Mouse (Mus musculus): ENCODE results near the gene Pde11a. TPM values are rescaled to one million over a fixed set of nuclear protein-coding genes. Genes with fewer than 3 reads are reported as not detected.

Pde11a gene
- total RNA-seq, 1 experiment = 0.27 TPM

DNA sequence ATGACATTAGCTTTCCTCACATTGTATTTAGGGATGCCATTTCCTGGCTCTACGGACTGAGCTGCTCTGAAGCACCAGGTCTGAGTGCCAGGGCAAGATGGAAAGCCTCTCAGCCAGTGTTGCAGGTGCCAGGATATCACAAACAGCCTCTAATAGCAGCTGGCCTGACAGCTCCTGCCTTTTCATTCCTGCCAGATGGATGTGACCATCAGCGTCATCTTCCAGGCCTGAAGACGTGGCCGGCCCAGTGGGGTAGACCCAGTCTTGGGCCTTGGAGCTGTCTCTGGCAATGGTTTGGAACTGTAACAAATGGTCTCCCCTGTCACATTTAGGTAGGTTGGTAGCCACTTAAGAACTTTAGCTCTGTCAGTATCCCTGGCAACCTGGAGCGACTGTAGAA is 385.3 kb downstream of the Pde11a start:
- no peak overlapping the region for H3K27ac ChIP-seq (ENCODE audit: insufficient read depth, low read depth, low read length, poor library complexity, severe bottlenecking)
- no peak overlapping the region for H3K9ac ChIP-seq (ENCODE audit: insufficient read depth, low read depth, low read length, poor library complexity, severe bottlenecking)
- in situ Hi-C loops (cut with MboI; ENCODE audit: low sequenced_read_pairs in 2 of 2, unreplicated experiment in 2 of 2) = loop anchor here (25.0 kb wide), 1 partner anchor 341 kb away; no protein-coding TSS in a partner anchor
- H3K4me1 ChIP-seq (ENCODE audit: control insufficient read depth in 2 of 2, insufficient read depth in 2 of 2, low read length in 2 of 2, poor library complexity in 1 of 2) = peaks cover 0 to 2% of the 10 kb centered on the region in 2 experiments; a peak in 2 of 4 replicates
- H3K36me3 ChIP-seq (ENCODE audit: control insufficient read depth, insufficient read depth, low read length, poor library complexity, severe bottlenecking) = no peaks in the 10 kb centered on the region
- H3K4me3 ChIP-seq (ENCODE audit: insufficient read depth in 1 of 2, low read depth in 1 of 2, low read length in 2 of 2, poor library complexity in 1 of 2, severe bottlenecking in 1 of 2) = no peak overlapping the region
- DNase-seq (ENCODE audit: low read depth, low spot score) = no peak
- TF ChIP-seq CHD2 (IDR thresholded peaks at IDR 0.05; ENCODE audit: low read depth, low read length) (no peak), ZC3H11A (IDR thresholded peaks at IDR 0.05; ENCODE audit: borderline replicate concordance, low read depth, low read length) (no peak), ZNF384 (IDR thresholded peaks at IDR 0.05; ENCODE audit: low read depth, low read length) (no peak)
- H3K9me3 ChIP-seq (ENCODE audit: control insufficient read depth, insufficient read depth, low read depth, low read length) = no peaks in the 10 kb centered on the region

DNA sequence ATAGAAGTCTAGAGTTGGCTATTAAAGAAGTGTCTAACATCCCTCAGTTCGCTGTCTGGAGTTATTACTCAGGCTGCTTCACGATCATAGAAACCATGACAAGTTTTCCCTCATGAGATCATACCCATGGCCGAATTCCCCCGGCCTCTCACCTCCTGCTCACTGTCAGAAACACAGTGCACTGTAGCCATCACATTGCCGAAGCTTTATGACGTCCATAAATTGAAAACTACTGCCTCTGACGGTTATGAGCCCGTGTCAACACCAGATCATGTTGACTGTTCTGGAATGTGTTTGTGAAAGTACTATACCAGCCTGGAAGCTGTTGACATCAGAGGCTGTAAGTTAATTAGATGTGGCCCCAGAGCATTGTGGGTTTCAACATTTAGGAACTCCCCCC is 387.9 kb downstream of the Pde11a start:
- in situ Hi-C loops (cut with MboI; ENCODE audit: low sequenced_read_pairs in 2 of 2, unreplicated experiment in 2 of 2) = loop anchor here (25.0 kb wide), 1 partner anchor 338 kb away; no protein-coding TSS in a partner anchor

More for the DNA sequence above, 387.9 kb downstream of the Pde11a start:
- TF ChIP-seq ZNF384 (IDR thresholded peaks at IDR 0.05; ENCODE audit: low read depth, low read length) (no peak), MAFK (IDR thresholded peaks at IDR 0.05; ENCODE audit: insufficient read depth, low read depth, low read length) (no peak), HCFC1 (IDR thresholded peaks at IDR 0.05; ENCODE audit: borderline replicate concordance, insufficient read depth, low read length) (no peak), ZC3H11A (IDR thresholded peaks at IDR 0.05; ENCODE audit: borderline replicate concordance, low read depth, low read length) (no peak), CHD2 (IDR thresholded peaks at IDR 0.05; ENCODE audit: low read depth, low read length) (no peak)
- Histone ChIP-seq H3K4me3 (ENCODE audit: insufficient read depth in 1 of 2, low read depth in 1 of 2, low read length in 2 of 2, poor library complexity in 1 of 2, severe bottlenecking in 1 of 2) (no peak overlapping the region), H3K9me3 (ENCODE audit: control insufficient read depth, insufficient read depth, low read depth, low read length) (no peaks in the 10 kb centered on the region), H3K9ac (ENCODE audit: insufficient read depth, low read depth, low read length, poor library complexity, severe bottlenecking) (no peak overlapping the region), H3K4me1 (ENCODE audit: control insufficient read depth in 2 of 2, insufficient read depth in 2 of 2, low read length in 2 of 2, poor library complexity in 1 of 2) (peaks cover 0 to 2% of the 10 kb centered on the region in 2 experiments; a peak in 1 of 4 replicates), H3K36me3 (ENCODE audit: control insufficient read depth, insufficient read depth, low read length, poor library complexity, severe bottlenecking) (no peaks in the 10 kb centered on the region), H3K27ac (ENCODE audit: insufficient read depth, low read depth, low read length, poor library complexity, severe bottlenecking) (no peak overlapping the region)
- no peak for DNase-seq (ENCODE audit: low read depth, low spot score)

Other genes with a start within 250 kb of the Pde11a start
- 8.9 and 9.3 TPM in 2 replicates for gene Cyct, start 21.7 kb upstream of the Pde11a start, total RNA-seq (2012; rRNA removed)
- 27.5 and 35.3 TPM in 2 replicates for gene Rbm45, start 31.2 kb upstream of the Pde11a start, total RNA-seq (2012; rRNA removed)
- 0.45 and 1.6 TPM in 2 replicates for gene Osbpl6, start 67.7 kb upstream of the Pde11a start, total RNA-seq (2012; rRNA removed)